Mouse (Mus musculus) T-cell, adult 66 days (primary cell): ENCODE data around the gene 1700025B11Rik. TPM values are rescaled to one million over a fixed set of nuclear protein-coding genes. Genes with fewer than 3 reads are reported as not detected.

Experiments
- total RNA-seq, 2 experiments: library from RNA; stranded (reverse); gene quantifications; 3 replicates in 1 of 2; 4 replicates in 1 of 2; pipeline ENCODE4 v1.2.4; 2023

The 1700025B11Rik gene
- total RNA-seq: not detected

GRCm38 (mm10) chr15:77561792-77562191 lies at the start of gene 1700025B11Rik:
Gene 1700025B11Rik (minus strand): TSS chr15:77561892.

GRCm38 (mm10) chr15:77598958-77599357 lies 37.3 kb upstream of the 1700025B11Rik start, which contains the start of gene Gm36245:
Gene Gm36245 (plus strand): TSS chr15:77599258.

GRCm38 (mm10) chr15:77595961-77596360 lies 34.3 kb upstream of the 1700025B11Rik start, which contains the start of gene Apol10b:
Gene Apol10b (minus strand): TSS chr15:77596125.

GRCm38 (mm10) chr15:77533216-77533615 lies 28.5 kb downstream of the 1700025B11Rik start, which contains the start of gene Apol7c:
Gene Apol7c (minus strand): TSS chr15:77533316.

Other genes with a start within 250 kb of the 1700025B11Rik start
- not detected for gene Apol7a, start 162.8 kb downstream of the 1700025B11Rik start, total RNA-seq
- gene Apol9a, start 150.8 kb downstream of the 1700025B11Rik start, total RNA-seq: 1 to 10 TPM in 1 of 2 experiments, not detected in 1; 1.3 TPM
- 1 to 10 TPM; 2.4 to 3.2 TPM for gene Apol7b, start 114.4 kb downstream of the 1700025B11Rik start, total RNA-seq
- not detected for gene Apol10a, start 84.8 kb downstream of the 1700025B11Rik start, total RNA-seq
- 1 to 10 TPM; 2.4 to 3.0 TPM for gene Apol11a, start 53.6 kb downstream of the 1700025B11Rik start, total RNA-seq
- 1 to 10 TPM in 1 of 2 experiments, under 1 TPM in 1; 0.96 to 1.4 TPM for gene Apol7c, start 28.6 kb downstream of the 1700025B11Rik start, total RNA-seq
- 1 to 10 TPM; 1.6 to 3.2 TPM for gene Apol10b, start 34.2 kb upstream of the 1700025B11Rik start, total RNA-seq
- gene Gm36245, start 37.4 kb upstream of the 1700025B11Rik start, total RNA-seq: not detected
- 10 to 100 TPM in 1 of 2 experiments, 1 to 10 TPM in 1; 7.8 to 10.7 TPM for gene Apol11b, start 81.4 kb upstream of the 1700025B11Rik start, total RNA-seq
- 10 to 100 TPM; 48.8 to 57.0 TPM for gene Apol7e, start 137.0 kb upstream of the 1700025B11Rik start, total RNA-seq
- gene Apol9b, start 167.1 kb upstream of the 1700025B11Rik start, total RNA-seq: 1 to 10 TPM in 1 of 2 experiments, not detected in 1; 1.9 TPM
- 10 to 100 TPM; 19.6 to 27.9 TPM for gene Apol8, start 195.1 kb upstream of the 1700025B11Rik start, total RNA-seq